Mouse (Mus musculus): ENCODE data around the gene Ccdc146.

DNA sequence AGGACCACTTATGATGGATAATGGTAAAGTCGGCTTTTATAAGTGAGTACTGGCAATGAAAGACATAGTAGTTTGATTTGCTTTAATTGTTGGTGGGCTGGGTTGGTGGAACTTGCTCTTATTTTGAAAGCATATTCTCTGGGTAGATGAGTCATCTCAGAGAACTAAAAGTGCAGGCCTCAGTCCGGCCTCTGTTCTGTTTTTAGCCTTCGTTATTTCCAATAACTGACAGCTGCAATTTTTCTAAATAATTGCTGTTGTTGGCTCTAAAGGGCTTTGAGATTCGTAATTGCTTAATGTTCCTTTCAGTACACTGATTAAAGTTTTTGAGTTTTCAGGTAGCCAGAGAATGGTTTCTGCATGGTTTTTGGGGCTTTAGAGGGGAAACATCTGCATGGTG, 153.7 kb downstream of the Ccdc146 start:
- TF ChIP-seq EP300 (IDR thresholded peaks at IDR 0.05; ENCODE audit: insufficient read depth, low read depth, low read length), result no peak
- TF ChIP-seq CTCF (IDR thresholded peaks at IDR 0.05; ENCODE audit: low read depth, low read length), result no peak
- TF ChIP-seq POLR2A (IDR thresholded peaks at IDR 0.05; ENCODE audit: insufficient read depth, low read length), result no peak

Data from ES-Bruce4 (cell line).